Mouse (Mus musculus) MN1 (cell line): ENCODE results near the gene Ilf3.

Experiments
- DNase-seq: peaks from one replicate; pipeline ENCODE4 v3.0.0-alpha.2; 2016; ENCODE audit warnings: low spot score

The Ilf3 gene

DNA sequence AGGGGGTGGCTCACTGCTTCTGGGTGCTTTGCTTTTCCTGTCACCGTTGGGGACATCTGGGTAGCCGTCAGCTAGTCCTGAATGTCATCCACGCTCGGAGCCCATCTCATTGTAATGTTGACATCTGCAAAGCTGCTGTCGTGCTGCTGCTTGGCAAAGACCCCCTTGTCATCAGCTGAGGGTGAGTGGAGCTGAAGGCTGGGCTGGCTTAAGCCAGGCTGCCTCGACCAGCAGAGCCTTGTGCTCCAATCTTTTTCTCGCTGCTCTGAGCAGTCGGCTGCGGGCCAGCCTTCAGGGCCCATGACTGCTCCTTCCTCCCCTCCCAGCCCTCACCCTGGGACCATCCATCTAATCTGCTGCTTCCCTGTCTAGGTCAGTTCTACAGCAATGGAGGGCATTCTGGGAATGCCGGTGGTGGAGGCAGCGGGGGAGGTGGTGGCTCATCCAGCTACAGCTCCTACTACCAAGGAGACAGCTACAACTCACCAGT is 35.1 kb downstream of the Ilf3 start:
- DNase-seq, result no peak

DNA sequence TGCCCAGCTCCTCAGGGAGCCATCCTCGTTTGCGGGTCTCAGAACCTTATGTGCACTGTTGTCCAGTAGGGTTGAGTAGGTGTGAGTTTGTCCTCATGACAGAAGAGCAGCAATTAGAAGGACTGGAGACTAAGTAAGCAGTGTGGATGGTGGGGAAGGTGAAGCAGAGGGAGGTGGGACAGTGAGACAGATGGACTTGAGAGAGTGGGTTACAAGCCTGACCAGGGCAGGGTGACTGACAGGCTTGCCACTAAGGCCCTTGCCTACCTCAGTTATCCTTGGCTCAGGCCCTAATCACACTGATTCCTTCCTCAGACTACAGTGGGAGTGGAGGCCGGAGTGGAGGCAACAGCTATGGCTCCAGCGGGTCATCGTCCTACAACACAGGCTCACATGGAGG is 36.1 kb downstream of the Ilf3 start:
- DNase-seq, result no peak

DNA sequence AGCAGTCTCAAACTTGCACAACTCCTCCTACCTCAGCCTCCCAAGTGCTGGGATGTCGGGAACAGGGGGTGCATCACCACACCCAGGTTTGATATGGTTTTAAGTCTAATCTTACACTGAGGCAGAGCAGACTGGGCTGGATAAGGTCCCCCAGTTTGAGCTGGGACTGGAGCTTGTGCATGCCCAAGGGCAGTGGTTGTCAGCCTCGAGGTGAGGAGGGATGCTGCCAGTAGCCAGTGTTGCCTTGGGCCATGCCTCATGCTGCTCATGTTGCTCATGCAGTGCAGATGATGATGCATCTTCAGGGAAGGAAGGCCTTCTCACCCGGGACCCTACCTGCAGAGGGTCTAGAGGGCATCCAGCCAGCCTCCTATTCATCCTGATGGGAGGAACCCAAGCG is 37.9 kb downstream of the Ilf3 start:
- no peak for DNase-seq

DNA sequence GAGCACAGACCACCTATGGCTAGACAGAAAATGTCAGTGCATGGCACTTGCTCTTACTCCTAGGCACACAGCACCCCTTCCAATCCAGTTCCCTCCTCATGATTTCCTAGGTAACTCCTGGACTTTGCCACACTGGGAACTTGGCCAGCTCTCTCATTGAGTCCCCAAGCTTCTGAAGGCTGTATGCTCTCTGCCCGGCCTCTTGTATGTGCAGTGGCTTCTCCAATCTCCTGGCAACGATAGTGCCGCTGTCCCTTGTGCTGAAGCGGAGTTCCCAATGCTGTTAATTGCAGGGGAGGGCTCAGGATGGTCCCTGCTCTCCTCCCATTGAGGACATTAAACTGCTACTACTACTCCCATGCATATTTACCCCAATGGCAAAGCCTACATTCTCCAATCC is 40.3 kb downstream of the Ilf3 start:
- no peak for DNase-seq

DNA sequence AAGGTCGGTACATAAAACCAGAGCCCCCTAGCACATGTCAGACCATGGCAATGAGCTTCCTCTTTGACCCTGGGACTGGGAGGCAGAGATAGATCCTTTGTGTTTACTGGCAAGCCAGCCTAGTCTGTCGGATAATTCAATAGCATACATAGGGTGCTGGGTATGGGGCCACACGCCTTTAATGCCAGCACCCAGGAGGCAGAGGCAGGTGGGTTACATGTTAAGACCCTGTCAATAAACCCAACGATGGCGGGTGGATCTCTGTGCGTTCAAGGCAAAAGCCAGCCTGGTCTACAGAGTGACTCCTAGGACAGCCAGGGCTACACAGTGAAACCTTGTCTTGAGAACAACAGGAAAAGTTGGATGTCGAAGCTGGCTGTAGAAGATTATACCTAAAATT is 41.0 kb downstream of the Ilf3 start:
- no peak for DNase-seq

DNA sequence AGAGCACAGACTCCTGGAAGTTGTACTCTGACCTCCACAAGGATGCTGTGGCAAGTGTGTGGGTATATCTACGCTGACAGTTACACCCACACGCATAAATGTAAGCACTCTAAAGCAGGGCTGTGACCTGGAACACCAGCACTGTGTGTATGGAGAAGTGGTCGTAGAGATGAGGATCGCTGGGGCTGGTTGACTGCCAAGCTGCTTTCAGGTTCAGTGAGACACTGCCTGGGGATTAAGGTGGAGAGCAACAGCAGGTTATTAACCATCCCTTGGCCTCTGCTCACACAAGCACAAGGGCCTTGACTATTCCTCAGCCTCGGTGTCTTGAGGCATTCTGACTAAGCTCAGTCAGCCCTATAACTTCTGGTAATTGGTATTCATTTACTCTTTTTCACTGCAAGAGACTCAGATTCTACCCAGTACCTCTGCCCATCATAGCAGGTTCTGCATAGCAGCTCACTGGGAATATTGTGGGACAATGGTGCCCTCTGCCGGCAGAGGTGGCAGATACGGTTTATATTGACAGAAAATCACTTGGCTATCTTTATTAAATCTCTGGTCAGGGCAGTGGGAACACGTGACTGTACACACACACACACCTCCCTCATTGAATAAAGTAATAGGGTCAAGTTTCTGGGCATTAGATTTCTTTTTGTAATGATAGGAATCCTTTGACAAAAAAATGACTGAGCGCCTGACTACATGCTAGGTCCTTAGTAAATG is 42.1 kb downstream of the Ilf3 start:
- peak; percentile 82 for DNase-seq

DNA sequence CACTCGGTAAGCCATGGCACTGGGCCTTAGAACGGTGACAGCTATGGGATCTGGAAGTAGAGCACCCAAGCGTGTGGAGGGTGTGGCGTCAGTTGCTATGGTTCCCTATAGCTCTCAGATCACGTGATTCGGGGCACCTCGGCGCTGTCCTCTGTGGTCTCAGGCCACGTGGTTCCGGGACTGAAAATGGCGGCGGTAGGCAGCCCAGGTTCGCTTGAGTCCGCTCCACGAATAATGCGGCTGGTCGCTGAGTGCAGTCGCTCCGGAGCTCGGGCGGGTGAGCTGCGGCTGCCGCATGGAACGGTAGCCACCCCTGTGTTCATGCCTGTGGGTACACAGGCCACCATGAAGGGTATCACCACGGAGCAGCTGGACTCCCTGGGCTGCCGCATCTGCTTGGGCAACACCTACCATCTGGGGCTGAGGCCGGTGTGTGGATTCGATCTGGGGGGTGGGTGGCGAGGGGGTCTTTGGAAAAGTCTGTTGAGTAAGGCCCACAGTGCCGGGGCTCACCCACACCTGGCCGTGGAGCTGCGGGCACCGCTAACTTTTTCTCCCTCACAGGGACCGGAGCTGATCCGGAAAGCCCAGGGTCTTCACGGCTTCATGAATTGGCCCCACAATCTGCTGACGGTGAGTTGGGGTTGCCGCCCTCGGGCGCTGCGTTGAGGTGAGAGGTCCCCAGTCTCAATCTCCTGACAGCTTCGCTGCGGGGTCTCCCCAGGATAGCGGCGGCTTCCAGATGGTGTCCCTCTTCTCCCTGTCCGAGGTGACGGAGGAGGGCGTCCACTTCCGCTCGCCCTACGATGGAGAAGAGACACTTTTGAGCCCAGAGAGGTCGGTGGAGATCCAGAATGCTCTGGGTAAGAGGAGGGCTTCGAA is 44.2 kb downstream of the Ilf3 start, which contains the start of gene Qtrt1:
TSS of gene Qtrt1 (plus strand) at position 169 of the 882 bp plus-strand sequence.
- peak; percentile 92 for DNase-seq

DNA sequence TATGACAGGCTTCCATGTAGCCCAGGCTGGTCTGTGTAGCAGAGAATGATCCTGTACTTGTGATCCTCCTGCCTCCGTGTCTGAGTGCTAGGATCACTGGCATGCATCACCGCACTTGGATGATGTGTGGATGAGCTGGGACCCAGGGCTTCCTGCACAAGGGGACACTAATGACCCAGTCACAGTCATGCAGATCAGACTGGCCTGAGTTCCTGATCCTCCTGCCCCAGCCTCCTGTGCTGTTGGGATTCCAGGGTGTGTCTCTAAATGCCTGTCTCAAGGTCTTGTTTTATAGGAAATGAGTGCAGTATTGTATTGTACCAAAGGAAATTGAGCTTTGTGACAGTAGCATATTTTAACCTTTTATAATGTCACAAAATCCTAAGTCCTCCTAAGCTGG is 50.2 kb downstream of the Ilf3 start:
- no peak for DNase-seq

DNA sequence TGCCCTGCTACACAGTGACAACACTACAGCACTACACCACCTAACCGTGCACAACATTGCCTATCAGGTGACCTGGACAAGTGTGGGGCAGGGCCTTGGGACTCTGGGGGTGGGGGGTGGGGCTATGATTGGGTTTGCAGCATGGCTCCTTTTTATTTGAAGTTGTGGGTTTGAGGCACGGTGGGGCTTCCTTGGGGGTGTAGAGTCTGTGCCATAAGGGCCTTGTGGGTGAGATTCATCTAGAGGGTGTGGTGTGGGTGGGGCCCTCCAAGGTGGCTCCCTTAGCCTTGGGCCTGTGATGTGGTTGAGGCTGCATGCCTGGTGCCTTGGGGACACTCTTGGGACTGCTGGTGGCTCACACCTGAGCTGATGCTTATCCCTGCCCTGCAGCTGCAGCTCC is 52.0 kb downstream of the Ilf3 start:
- DNase-seq, result no peak

DNA sequence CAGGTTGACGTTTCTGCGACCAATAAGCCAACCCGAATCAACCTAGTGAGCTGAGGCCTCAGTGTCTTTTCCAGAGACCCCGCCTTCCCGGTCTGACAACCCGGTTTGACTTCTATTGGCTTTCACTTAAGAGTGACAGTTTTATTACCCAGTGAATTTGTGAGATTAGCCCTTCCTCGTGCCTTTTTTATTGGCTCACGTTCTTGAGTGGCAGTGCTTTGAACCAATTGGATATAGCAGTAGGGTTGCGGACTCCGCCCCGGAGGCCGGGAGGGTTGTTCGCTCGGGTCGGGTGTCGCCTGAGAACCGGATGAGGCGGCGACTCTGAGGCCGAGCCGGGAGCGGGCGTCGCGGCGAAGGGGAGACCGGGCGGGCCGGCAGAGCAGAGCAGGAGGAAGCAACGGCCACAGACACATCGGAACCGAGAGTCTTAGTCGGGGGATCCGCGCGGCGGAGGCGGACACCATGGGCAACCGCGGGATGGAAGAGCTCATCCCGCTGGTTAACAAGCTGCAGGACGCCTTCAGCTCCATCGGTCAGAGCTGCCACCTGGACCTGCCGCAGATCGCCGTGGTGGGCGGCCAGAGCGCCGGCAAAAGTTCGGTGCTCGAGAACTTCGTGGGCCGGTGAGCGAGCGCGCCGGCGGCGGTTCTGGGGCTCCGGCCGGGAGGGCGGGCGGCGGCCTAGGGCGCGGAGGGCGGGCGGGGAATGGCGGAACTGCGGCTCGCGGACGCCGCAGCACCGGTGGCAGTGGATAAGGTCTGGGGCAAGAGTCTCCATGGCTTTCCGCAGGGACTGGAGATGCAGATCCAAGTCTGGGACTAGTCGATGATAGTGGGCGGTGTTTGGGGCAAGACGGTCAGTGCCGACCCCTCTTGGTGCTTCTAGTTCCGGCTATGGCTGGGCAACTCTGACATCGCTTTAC is 57.2 kb downstream of the Ilf3 start, which contains the start of gene Dnm2:
TSS of gene Dnm2 (plus strand) at position 278 of the 925 bp plus-strand sequence.
- peak; percentile 98 for DNase-seq

DNA sequence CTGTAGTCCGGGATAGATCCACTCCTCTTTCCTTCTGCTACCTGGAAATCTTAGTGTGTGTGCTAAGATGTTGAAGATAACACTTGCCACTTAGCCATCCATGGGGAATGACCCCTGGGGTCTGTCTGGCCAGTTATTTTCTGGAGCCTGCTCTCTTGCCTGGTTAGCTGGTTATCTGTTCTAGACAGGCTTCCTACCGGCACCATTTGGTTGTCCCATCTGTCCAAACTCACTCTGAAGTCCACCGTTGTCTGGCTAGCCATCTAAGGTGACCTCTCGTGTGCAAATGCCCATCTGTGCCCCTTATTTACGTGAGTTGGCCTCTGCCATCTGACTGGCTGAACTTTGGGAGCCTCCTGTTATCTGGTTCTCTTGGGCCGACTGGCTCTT is 57.9 kb downstream of the Ilf3 start:
- DNase-seq, result no peak

DNA sequence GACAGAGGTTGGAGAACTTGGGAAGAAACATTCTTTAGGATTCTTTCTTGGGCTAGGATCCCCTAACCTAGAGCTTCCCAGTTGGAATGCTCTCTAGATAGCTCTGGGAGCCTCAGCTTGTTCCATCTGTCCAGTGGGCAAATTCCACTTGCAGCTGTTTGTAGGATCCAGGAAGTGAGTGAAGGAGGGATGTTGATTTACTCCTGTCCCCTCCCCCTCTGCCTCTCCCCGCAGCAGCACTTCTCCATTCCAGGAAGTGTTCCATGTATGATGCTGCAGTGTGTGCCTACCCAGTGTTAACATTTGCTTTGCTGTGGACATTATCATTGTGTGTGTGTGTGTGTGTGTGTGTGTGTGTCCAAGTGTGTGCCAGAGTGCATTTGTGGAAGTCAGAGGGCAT is 58.3 kb downstream of the Ilf3 start:
- no peak for DNase-seq

DNA sequence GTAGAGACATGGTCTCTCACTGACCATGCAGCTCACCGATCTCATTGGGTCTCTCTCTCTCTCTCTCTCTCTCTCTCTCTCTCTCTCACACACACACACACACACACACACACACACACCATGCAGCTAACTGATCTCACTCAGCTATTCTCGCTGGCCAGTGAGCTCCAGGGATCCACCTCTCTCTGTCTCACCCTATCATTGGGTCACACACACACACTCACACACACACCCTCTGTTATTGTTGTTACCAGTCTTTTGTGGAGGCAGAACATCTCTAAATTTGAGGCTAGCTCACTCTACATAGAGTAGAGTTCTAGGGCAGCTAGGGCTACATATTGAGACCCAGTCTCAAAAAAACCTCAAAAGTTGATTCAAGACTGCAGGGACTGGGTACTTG is 58.9 kb downstream of the Ilf3 start:
- DNase-seq, result no peak

DNA sequence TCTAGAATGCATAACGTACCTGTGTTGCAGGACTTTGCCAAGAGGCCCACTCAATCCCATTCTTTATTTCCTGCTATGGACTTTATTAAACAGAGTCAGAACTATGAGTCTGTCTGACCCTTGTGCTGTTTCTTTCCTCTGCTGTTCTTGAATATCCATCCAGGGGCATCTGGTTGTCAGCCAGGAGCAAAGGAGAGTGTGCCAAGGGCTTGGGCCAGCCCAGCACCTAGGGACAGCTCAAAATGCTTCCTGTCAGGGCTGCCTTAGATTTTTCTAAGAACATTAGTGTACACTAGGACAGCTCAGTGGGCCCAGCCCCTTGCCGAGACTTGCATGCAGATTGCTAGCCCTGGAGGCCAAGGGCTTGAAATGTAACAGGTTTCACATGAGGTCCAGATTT is 60.1 kb downstream of the Ilf3 start:
- peak; percentile 16 for DNase-seq

DNA sequence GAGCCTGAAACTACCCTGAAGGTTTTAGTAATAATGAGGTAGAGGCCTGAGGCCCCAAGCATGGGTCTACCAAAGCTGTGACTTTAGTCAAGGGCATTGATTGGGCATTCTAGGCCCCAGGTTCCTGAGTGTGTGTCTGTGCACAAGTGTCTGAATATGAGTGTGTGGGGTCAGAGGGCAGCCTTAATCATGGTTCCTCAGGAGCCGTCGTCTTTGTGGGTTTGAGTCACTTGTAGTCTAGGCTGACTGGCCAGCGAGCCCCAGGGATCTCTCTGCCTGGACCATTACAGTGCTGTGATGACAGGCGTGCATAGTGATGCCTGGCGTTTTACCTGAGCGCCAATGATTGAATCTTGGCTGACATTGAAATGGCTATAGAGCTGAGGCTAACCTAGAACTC is 60.5 kb downstream of the Ilf3 start:
- DNase-seq, result no peak

DNA sequence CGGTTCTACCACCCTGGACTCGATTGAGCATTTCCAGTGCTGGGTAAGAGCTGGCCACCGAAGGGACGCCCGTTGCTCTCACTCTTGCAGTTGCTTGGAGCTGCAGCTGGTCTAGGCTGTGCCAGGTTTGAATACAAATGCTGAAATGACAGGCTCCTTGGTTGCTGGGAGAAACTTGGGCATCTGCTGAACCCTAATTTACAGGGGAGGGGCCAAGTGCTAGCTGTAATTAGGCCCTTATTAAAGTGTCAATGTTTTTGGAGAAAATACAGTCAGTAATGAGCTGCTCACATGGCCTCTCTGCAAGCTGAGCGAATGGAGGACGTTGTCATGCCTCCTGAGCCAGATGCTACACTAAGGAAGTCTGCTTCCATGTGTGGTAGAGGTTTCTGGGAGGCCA is 63.1 kb downstream of the Ilf3 start:
- DNase-seq, result peak; percentile 34

DNA sequence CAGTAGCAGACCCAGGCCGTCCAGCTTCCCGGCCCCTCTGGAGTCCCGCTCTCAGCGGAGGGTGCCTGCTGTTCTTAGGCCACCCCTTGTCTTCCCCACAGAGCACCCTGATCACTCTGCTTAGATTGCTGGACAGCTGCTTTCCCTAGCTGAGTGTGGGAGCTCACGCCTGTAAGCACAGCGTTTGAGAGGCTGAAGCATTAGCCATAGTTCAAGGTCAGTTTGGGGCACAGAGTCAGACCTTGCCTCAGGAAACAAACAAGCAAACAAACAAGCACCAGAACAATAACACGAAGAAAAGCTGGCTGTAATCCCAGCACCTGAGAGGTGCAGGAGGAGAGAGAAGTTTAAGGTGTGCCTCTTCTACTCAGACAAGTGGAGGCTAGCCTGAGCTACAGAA is 64.4 kb downstream of the Ilf3 start:
- DNase-seq, result no peak

DNA sequence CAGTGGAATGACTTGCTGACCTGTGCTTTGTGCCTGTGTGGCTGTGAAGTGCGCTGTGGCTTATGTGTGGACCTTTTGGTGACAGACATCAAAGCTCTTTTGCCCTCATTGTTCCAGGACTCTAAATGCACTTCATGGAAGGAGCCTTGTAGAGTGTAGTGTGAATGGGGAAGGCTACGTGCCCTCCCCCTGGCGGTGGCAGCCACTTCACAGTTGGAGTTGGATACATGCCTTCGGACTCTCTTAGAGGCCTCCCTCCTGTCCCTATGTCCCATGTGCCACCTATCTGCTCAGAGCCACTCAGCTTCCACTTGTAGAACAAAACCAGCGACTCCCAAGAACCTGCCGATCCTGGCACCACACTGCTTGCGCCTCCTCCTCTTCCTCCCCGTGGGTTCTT is 66.1 kb downstream of the Ilf3 start:
- DNase-seq, result no peak

DNA sequence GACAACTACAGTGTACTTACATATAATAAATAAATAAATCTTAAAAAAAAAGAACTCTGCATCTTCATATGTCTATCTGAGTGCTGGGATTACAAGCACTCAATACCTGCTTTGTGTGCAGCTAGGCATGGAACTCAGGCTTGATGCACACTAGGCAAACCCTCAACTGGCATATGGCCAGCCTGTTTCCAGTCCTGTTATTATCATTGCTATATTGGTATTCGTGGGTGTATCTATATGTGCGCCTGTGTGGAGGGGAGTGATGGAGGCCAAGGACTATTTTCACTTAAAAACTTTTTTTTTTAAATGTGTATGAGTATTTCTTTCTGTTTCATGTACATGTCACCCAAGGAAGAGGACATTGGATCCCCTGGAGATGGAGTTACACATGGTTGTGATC is 66.7 kb downstream of the Ilf3 start:
- no peak for DNase-seq

DNA sequence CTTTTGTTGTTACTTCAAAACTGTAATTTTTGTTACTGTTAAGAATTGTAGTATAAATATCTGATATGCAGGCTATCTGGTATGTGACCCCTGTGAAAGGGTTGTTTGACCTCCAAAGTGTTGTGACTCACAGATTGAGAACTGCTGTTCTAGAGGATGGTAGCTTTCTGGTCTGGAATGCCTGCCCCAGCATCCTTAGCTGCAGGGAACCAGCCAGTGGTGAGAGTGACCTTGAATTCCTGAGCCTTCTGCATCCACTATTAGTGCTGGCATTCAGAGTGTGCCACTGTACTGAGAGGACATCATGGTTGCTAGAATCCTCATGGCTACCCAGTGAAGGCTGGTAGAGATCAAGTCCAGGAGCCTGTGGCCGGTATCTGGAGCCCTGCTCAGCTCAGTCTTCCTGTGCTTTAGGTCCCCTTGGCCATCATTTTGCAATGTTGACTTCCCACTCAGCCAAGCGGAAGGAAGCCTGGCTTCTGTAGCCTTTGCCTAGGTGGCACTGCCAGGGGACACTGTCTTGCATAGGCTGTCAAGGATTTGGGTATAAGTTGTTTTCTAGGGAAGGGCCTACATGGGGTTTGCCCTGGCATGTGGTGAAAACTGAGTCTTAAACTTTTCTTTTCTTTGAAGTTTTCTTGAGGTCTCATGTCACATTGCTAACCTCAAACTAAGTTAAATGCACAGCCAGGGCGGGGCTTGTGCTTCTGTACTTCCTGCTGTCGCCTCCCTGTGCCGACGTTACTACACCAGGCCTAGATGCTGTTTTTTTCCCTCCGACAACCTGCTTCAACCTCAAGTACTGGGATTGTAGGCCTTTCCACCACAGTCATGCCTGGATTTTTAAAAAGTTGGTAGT is 68.3 kb downstream of the Ilf3 start:
- no peak for DNase-seq

DNA sequence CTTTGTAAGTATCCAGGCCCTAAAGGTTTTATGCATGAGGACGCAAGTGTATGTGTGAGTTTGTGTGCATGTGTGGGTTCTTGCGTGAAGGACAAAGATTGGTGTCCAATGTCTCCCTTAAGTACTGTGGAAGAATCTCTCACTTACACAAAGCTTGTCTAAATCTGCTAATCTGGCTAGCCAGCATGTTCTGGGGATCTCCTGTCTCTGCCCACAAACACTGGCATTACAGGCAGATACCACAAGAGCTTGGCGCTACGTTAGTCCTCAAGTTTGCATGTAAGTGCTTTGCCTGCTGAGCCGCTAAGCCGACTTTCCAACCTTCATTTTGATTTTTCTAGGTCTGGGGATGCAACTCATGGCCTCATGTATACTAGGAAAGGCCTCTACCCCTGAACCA is 69.9 kb downstream of the Ilf3 start:
- no peak for DNase-seq
